Mouse (Mus musculus) C2C12 (cell line): ENCODE results near the gene Mb.

ENCODE experiments used
- CEBPB ChIP-seq: IDR thresholded peaks from one replicate; pipeline ENCODE4 v1.6.1; 2011; ENCODE audit warnings: low read depth, mild to moderate bottlenecking, control low read depth, moderate library complexity
- CTCF ChIP-seq: IDR thresholded peaks from one replicate; pipeline ENCODE4 v1.5.1; 2011; ENCODE audit not compliant: control insufficient read depth, insufficient read depth, insufficient read length
- FOSL1 ChIP-seq: IDR thresholded peaks from one replicate; pipeline ENCODE4 v1.8.0; 2011; ENCODE audit warnings: mild to moderate bottlenecking, low read length; ENCODE audit not compliant: poor library complexity, insufficient read depth, severe bottlenecking
- MAX ChIP-seq: IDR thresholded peaks from one replicate; pipeline ENCODE4 v1.6.1; 2011; ENCODE audit warnings: mild to moderate bottlenecking, control low read depth
- MYOD1 ChIP-seq: IDR thresholded peaks from one replicate; pipeline ENCODE4 v1.6.1; 2011; ENCODE audit warnings: low read depth; ENCODE audit not compliant: control insufficient read depth, insufficient read length
- MYOG ChIP-seq: IDR thresholded peaks from one replicate; pipeline ENCODE4 v1.6.1; 2011; ENCODE audit not compliant: control insufficient read depth, insufficient read length; ENCODE audit errors: extremely low read depth
- USF1 ChIP-seq: IDR thresholded peaks from one replicate; pipeline ENCODE4 v1.6.1; 2011; ENCODE audit warnings: low read depth, mild to moderate bottlenecking, control low read depth, moderate library complexity

DNA sequence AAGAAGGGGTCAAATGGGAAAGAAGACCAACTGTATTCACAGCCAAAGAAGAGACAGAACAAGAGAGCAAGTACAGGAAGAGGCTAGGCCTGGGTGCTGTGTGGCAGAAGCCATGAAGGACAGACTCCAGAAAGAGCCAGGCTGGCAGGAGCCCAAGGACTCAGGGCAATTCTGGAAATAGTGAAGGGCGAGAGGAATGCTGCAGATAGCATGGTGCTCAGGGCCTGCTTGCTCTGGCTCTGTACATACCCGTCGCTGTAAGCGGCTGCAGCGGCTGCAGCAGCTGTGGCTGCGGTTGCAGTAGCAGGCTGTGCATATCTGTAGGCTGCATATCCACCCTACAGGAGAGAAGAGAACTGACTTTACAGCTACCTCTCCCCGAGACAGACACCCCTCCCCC, 35.3 kb upstream of the Mb start:
- TF ChIP-seq CTCF: no peak
- no peak for TF ChIP-seq MYOD1
- TF ChIP-seq USF1: no peak
- TF ChIP-seq MAX: no peak
- TF ChIP-seq MYOG: no peak
- no peak for TF ChIP-seq CEBPB
- no peak for TF ChIP-seq FOSL1
